In the genomic region with DNA sequence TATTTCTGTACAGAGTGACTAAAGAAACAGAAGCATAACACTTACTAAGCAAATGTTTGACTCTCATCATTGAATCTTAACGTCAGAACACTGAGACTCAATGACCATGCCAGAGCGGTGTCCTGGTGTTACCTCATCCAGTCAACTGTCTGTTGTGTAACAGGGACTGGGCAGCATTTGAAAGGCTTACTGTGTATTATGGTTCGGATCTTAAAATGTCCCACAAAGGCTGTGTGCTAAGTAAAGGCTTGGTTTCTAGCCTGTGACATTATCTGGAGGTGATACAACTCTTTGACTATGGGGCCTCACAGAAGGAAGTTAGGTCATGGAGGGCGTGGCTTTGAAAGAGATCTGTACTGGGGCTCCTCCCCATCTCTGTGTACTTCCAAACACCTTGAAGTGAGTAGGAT, we compare ENCODE assay signal across 16 mouse cellular contexts.
DNase-seq lines count a peak whose midpoint lies in the region; ATAC-seq and TF ChIP-seq lines count a peak whose summit lies in the region.
"Had no signal": no experiment of that assay in that cellular context is flagged by ENCODE, and none has a peak within 500 bp of the region (broad histone marks: within the 10 kb centered on the region; RNA-seq: fewer than 3 reads in every experiment).

No protein-coding gene starts in this region.

- H3K9ac ChIP-seq in intestine, postnatal 0 days (ENCODE audit: low read depth, low read length): no peak overlapping the region
- no peak overlapping the region for H3K9ac ChIP-seq in stomach, embryonic 15.5 days
- H3K9ac ChIP-seq: forebrain, embryonic 12.5 days; hindbrain, embryonic 12.5 days; limb, embryonic 12.5 days; neural tube, embryonic 15.5 days had no signal

- WGBS in intestine, postnatal 0 days: 77% methylated on average over 4 of the region's 4 CpGs
- WGBS in stomach, embryonic 15.5 days: 78% methylated on average over 4 of the region's 4 CpGs

- H3K4me1 ChIP-seq in intestine, postnatal 0 days (replicated peaks; ENCODE audit: control insufficient read depth, insufficient read depth, low read length): no peaks in the 10 kb centered on the region
- H3K4me1 ChIP-seq in stomach, embryonic 15.5 days: 0 out of 2 replicates have a peak, but pooled peaks cover 7% of the 10 kb centered on the region

- ATAC-seq in intestine, postnatal 0 days: peak; percentile 47; the same call in 1 of the 2 replicates
- ATAC-seq in stomach, embryonic 15.5 days (ENCODE audit: insufficient read depth, low FRiP score, low read depth): peak; percentile 28; the same call in 1 of the 2 replicates
- ATAC-seq: Patski had no signal

- H3K36me3 ChIP-seq in intestine, postnatal 0 days (ENCODE audit: control insufficient read depth, insufficient read depth): peaks cover 63% of the 10 kb centered on the region
- H3K36me3 ChIP-seq in stomach, embryonic 15.5 days: peaks cover 38% of the 10 kb centered on the region

- no peak for TF ChIP-seq CTCF in intestine, postnatal 0 days (IDR thresholded peaks at IDR 0.05; ENCODE audit: low read depth)

- H3K4me2 ChIP-seq in intestine, postnatal 0 days (replicated peaks; ENCODE audit: low read depth): no peak overlapping the region
- H3K4me2 ChIP-seq in stomach, embryonic 15.5 days: no peak overlapping the region
- H3K4me2 ChIP-seq: forebrain, embryonic 12.5 days; hindbrain, embryonic 12.5 days; limb, embryonic 12.5 days; midbrain, embryonic 11.5 days; neural tube, embryonic 15.5 days had no signal

- no peaks in the 10 kb centered on the region for H3K9me3 ChIP-seq in intestine, postnatal 0 days (ENCODE audit: control insufficient read depth)
- H3K9me3 ChIP-seq in stomach, embryonic 15.5 days: no peaks in the 10 kb centered on the region
- H3K9me3 ChIP-seq: forebrain, embryonic 12.5 days; hindbrain, embryonic 12.5 days; limb, embryonic 12.5 days; neural tube, embryonic 15.5 days had no signal

- no peak overlapping the region for H3K27ac ChIP-seq in intestine, postnatal 0 days (ENCODE audit: low read depth, low read length)
- no peak overlapping the region for H3K27ac ChIP-seq in stomach, embryonic 15.5 days
- H3K27ac ChIP-seq: limb, embryonic 12.5 days; neural tube, embryonic 15.5 days had no signal

- no peaks in the 10 kb centered on the region for H3K27me3 ChIP-seq in intestine, postnatal 0 days (replicated peaks; ENCODE audit: control insufficient read depth, insufficient read depth, low read length)
- H3K27me3 ChIP-seq in stomach, embryonic 15.5 days (replicated peaks): no peaks in the 10 kb centered on the region
- H3K27me3 ChIP-seq: forebrain, embryonic 12.5 days; hindbrain, embryonic 12.5 days; limb, embryonic 12.5 days; neural tube, embryonic 15.5 days; Patski had no signal

- H3K4me3 ChIP-seq in intestine, postnatal 0 days (ENCODE audit: low read depth, low read length): no peak overlapping the region
- H3K4me3 ChIP-seq in stomach, embryonic 15.5 days (replicated peaks): no peak overlapping the region
- H3K4me3 ChIP-seq: forebrain, embryonic 12.5 days; hindbrain, embryonic 12.5 days; limb, embryonic 12.5 days; neural tube, embryonic 15.5 days had no signal

- DNase-seq in adrenal gland, postnatal 14 days: peak; percentile 32
- no peak for DNase-seq in adrenal gland, postnatal 25 days
- DNase-seq in lung, postnatal 36 days: peak; percentile 66
- DNase-seq in lung, postnatal 25 days (ENCODE audit: low spot score): no peak
- no peak for DNase-seq in spleen, postnatal 4 days (ENCODE audit: low spot score in 2 of 2)
- no peak for DNase-seq in kidney, adult 11 months
- DNase-seq: kidney, postnatal 4 days; spleen, adult 18-20 months had no signal

Comparison
In these comparisons a context has a peak if more than half of its experiments do, and no peak if none do; other contexts are left out.
1. DNase-seq: peak in adrenal gland, postnatal 14 days (single experiment) and lung, postnatal 36 days (single experiment); none in adrenal gland, postnatal 25 days (single experiment), lung, postnatal 25 days (single experiment), spleen, postnatal 4 days (0 of 2) and kidney, adult 11 months (single experiment).